Mouse (Mus musculus) intestine, embryonic 15.5 days (tissue): ENCODE measurements around the gene Cks2. TPM values are rescaled to one million over a fixed set of nuclear protein-coding genes. Genes with fewer than 3 reads are reported as not detected.
"Not testable (repeated sequence)": the region's sequence is repeated elsewhere in the genome, so short reads cannot be mapped to it uniquely, and the experiment has no call there.

Source experiments
- ATAC-seq: fragments of 200-750 bp; cut with Nextera tagmentation; 2 replicates; pipeline ENCODE4 v1.8.0; 2017; ENCODE audit warnings: moderate TSS enrichment, moderate library complexity
- H3K27ac ChIP-seq: fragments of 300-500 bp; sonication (generic); 2 replicates; pipeline ENCODE4 v1.5.1; 2015; ENCODE audit warnings: mild to moderate bottlenecking, inconsistent platforms
- H3K27me3 ChIP-seq: fragments of 300-500 bp; sonication (generic); replicated peaks from 2 replicates; pipeline ENCODE4 v1.6.1; 2015; ENCODE audit warnings: inconsistent platforms
- H3K36me3 ChIP-seq: fragments of 300-500 bp; sonication (generic); 2 replicates; pipeline ENCODE4 v1.6.1; 2015; ENCODE audit warnings: inconsistent platforms
- H3K4me1 ChIP-seq: fragments of 300-500 bp; sonication (generic); replicated peaks from 2 replicates; pipeline ENCODE4 v1.6.1; 2015; ENCODE audit warnings: inconsistent platforms
- H3K4me2 ChIP-seq: fragments of 300-500 bp; sonication (generic); replicated peaks from 2 replicates; pipeline ENCODE4 v1.6.1; 2015; ENCODE audit warnings: mild to moderate bottlenecking, inconsistent platforms
- H3K4me3 ChIP-seq: fragments of 300-500 bp; sonication (generic); replicated peaks from 2 replicates; pipeline ENCODE4 v1.5.1; 2015; ENCODE audit warnings: inconsistent platforms
- H3K9ac ChIP-seq: fragments of 300-500 bp; sonication (generic); 2 replicates; pipeline ENCODE4 v1.6.1; 2015; ENCODE audit warnings: inconsistent platforms
- H3K9me3 ChIP-seq: fragments of 300-500 bp; sonication (generic); 2 replicates; pipeline ENCODE4 v1.6.1; 2016; ENCODE audit warnings: inconsistent platforms
- WGBS: fragments of 180-500 bp; shearing (Covaris S2); methylation state at CpG from one replicate; pipeline ENCODE4 v1.1.7; 2015; 5-methylcytosine and 5-hydroxymethylcytosine counted together
- polyA plus RNA-seq: library from polyadenylated mRNA; unstranded; fragments of >200 nt; fragmentation: Nextera tagmentation; extraction: Ambion mirVana; gene quantifications from 2 replicates; pipeline ENCODE4 v1.2.1, GENCODE M21; 2015

The Cks2 gene
- polyA plus RNA-seq, 1 experiment from 2014 or later = 333 TPM

DNA sequence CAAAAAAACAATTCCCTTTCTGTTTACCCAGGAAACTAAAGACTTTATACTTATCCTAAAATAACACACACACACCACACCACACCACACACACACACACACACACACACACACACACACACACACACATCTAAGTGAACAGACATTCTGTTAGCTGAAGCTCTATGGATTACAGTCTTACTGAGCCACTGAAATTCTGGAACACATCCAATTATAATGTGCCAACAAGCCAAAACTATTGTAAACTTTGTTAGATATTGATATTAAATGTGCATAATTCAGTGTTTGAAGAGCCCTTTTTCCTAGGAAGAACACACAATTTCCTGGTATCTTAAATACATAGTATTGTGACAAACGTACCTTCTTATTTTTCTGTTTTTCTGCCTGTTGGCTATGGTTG is 27.7 kb upstream of the Cks2 start:
- no peak overlapping the region for H3K9ac ChIP-seq
- H3K4me1 ChIP-seq = no peaks in the 10 kb centered on the region; the same call in 1 of the 2 replicates
- 66% methylated on average over 1 of the region's 1 CpGs for WGBS
- no peaks in the 10 kb centered on the region for H3K36me3 ChIP-seq
- no peak overlapping the region for H3K4me2 ChIP-seq
- H3K9me3 ChIP-seq = no peaks in the 10 kb centered on the region
- ATAC-seq = no peak
- H3K4me3 ChIP-seq = no peak overlapping the region
- no peak overlapping the region for H3K27ac ChIP-seq
- no peaks in the 10 kb centered on the region for H3K27me3 ChIP-seq

- Histone ChIP-seq H3K36me3 (no peaks in the 10 kb centered on the region), H3K4me2 (no peak overlapping the region), H3K27me3 (no peaks in the 10 kb centered on the region), H3K27ac (no peak overlapping the region), H3K9me3 (no peaks in the 10 kb centered on the region), H3K4me3 (no peak overlapping the region), H3K9ac (no peak overlapping the region), H3K4me1 (no peaks in the 10 kb centered on the region; the same call in 1 of the 2 replicates)
- WGBS = 15% methylated on average over 6 of the region's 6 CpGs
- no peak for ATAC-seq
Measured at GRCm38 (mm10) chr13:51617861-51618260, 27.2 kb upstream of the Cks2 start.

DNA sequence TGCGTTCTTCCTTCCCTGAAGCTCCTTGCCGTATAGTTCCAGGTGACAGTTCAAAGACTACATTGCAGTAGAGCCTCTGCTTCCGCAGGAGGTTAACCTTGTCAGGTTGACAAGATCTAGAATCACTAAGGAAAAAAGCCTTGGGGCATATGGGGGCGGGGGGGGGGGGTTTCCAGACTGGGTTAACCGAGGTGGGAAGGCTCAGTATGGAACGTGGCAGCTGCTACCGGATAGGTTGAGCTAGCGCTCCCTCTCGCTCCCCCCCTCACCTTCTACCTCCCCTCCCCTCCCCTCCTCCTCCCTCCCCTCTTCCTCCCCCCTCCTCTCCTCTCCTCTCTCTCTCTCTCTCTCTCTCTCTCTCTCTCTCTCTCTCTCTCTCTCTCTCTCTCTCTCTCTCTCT is 26.4 kb upstream of the Cks2 start:
- Histone ChIP-seq H3K4me3 (no peak overlapping the region), H3K27me3 (no peaks in the 10 kb centered on the region), H3K36me3 (no peaks in the 10 kb centered on the region), H3K27ac (no peak overlapping the region), H3K4me2 (no peak overlapping the region), H3K9ac (no peak overlapping the region), H3K4me1 (no peaks in the 10 kb centered on the region; the same call in 1 of the 2 replicates), H3K9me3 (no peaks in the 10 kb centered on the region)
- ATAC-seq = no peak
- 26% methylated on average over 6 of the region's 9 CpGs for WGBS

DNA sequence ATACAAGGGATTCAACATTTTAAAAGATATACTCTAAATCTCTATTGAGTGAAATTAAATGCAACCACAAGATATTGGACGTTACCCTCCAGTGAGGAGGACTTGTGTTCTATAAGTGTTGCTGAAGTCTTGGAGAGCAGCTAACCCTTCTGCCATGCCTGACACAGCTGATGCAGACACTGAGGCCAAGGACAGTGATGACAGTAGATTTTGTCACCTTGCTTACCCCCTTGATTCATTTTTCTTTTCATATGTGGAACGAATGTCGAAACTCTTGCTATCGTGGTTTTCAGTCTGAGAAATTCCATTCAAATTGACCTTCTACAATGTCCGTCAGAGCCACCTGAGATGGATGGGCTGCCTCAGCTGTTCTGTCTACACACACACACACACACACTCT is 22.4 kb upstream of the Cks2 start:
- ATAC-seq = no peak
- no peaks in the 10 kb centered on the region for H3K4me1 ChIP-seq
- no peak overlapping the region for H3K9ac ChIP-seq
- 92% methylated on average over 5 of the region's 5 CpGs for WGBS
- no peaks in the 10 kb centered on the region for H3K36me3 ChIP-seq
- no peak overlapping the region for H3K27ac ChIP-seq
- no peak overlapping the region for H3K4me3 ChIP-seq
- no peak overlapping the region for H3K4me2 ChIP-seq
- no peaks in the 10 kb centered on the region for H3K9me3 ChIP-seq
- H3K27me3 ChIP-seq = no peaks in the 10 kb centered on the region

DNA sequence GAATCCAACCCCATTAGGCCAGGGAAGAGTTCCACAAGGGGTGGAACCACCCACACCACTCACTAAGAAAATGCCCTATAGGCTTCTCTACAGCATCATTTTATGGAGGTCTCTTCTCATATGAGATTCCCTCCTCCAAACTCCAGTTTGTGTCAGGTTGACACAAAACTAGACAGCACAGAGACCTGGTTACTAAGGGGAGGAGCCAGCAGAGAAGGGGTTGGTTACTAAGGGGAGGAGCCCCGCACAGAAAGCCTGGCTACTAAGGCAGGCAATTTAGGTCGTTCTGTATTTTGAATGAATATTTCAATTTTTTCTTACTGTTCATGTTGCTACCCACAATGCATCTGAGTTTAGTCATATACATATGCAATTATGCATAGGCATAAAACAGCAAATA is 21.4 kb upstream of the Cks2 start:
- Histone ChIP-seq H3K9me3 (no peaks in the 10 kb centered on the region), H3K4me2 (no peak overlapping the region), H3K9ac (no peak overlapping the region), H3K4me3 (no peak overlapping the region), H3K27ac (no peak overlapping the region), H3K36me3 (no peaks in the 10 kb centered on the region), H3K27me3 (no peaks in the 10 kb centered on the region), H3K4me1 (no peaks in the 10 kb centered on the region)
- WGBS = 76% methylated on average over 2 of the region's 2 CpGs
- ATAC-seq = no peak

- no peaks in the 10 kb centered on the region for H3K36me3 ChIP-seq
- WGBS = 73% methylated on average over 6 of the region's 6 CpGs
- H3K27me3 ChIP-seq = no peaks in the 10 kb centered on the region
- H3K9me3 ChIP-seq = no peaks in the 10 kb centered on the region
- no peak overlapping the region for H3K4me2 ChIP-seq
- no peak overlapping the region for H3K27ac ChIP-seq
- no peaks in the 10 kb centered on the region for H3K4me1 ChIP-seq
- no peak overlapping the region for H3K9ac ChIP-seq
- no peak overlapping the region for H3K4me3 ChIP-seq
- no peak for ATAC-seq
Measured at GRCm38 (mm10) chr13:51628273-51628848, 16.7 kb upstream of the Cks2 start.

GRCm38 (mm10) chr13:51631354-51631992 is 13.6 kb upstream of the Cks2 start:
- Histone ChIP-seq H3K9me3 (no peaks in the 10 kb centered on the region), H3K9ac (no peak overlapping the region), H3K4me2 (no peak overlapping the region), H3K4me3 (no peak overlapping the region), H3K36me3 (no peaks in the 10 kb centered on the region), H3K4me1 (no peaks in the 10 kb centered on the region), H3K27me3 (no peaks in the 10 kb centered on the region), H3K27ac (no peak overlapping the region)
- 78% methylated on average over 15 of the region's 15 CpGs for WGBS
- ATAC-seq = no peak

- no peaks in the 10 kb centered on the region for H3K36me3 ChIP-seq
- no peak overlapping the region for H3K27ac ChIP-seq
- no peak overlapping the region for H3K4me2 ChIP-seq
- H3K9me3 ChIP-seq = no peaks in the 10 kb centered on the region
- H3K9ac ChIP-seq = no peak overlapping the region
- ATAC-seq = no peak
- H3K27me3 ChIP-seq = no peaks in the 10 kb centered on the region
- 81% methylated on average over 5 of the region's 5 CpGs for WGBS
- H3K4me3 ChIP-seq = no peak overlapping the region
- H3K4me1 ChIP-seq = no peaks in the 10 kb centered on the region
Measured at GRCm38 (mm10) chr13:51632560-51633218, 12.3 kb upstream of the Cks2 start.

DNA sequence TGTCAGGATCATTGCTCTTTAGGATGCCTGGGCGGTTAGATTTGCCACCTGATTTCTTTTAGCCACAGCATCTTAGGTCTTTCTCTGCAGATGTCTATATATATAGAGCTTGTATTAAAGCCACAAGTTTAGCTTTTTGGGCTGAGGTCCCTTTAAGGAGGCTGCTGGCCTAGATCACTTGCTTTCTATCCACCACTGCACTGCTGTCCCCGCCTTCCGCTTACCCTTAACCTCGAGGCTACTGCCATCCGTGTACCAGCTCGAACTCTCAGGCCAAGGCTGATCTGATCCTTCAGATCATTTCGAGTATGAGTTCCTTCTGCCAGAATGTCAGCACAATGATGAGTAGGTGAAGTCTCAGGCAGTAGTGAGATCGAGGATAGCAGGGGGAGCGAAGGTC is 9.6 kb upstream of the Cks2 start:
- not testable (repeated sequence) for H3K4me2 ChIP-seq, H3K9ac ChIP-seq, H3K4me3 ChIP-seq, H3K27me3 ChIP-seq, H3K27ac ChIP-seq, H3K36me3 ChIP-seq, ATAC-seq, H3K9me3 ChIP-seq, H3K4me1 ChIP-seq
- 51% methylated on average over 5 of the region's 9 CpGs for WGBS

- Histone ChIP-seq H3K9ac (no peak overlapping the region), H3K9me3 (no peaks in the 10 kb centered on the region), H3K36me3 (no peaks in the 10 kb centered on the region), H3K27ac (no peak overlapping the region), H3K4me3 (no peak overlapping the region), H3K4me1 (no peaks in the 10 kb centered on the region), H3K27me3 (no peaks in the 10 kb centered on the region), H3K4me2 (no peak overlapping the region)
- 75% methylated on average over 4 of the region's 4 CpGs for WGBS
- ATAC-seq = no peak
Measured at GRCm38 (mm10) chr13:51638958-51639357, 6.1 kb upstream of the Cks2 start.

DNA sequence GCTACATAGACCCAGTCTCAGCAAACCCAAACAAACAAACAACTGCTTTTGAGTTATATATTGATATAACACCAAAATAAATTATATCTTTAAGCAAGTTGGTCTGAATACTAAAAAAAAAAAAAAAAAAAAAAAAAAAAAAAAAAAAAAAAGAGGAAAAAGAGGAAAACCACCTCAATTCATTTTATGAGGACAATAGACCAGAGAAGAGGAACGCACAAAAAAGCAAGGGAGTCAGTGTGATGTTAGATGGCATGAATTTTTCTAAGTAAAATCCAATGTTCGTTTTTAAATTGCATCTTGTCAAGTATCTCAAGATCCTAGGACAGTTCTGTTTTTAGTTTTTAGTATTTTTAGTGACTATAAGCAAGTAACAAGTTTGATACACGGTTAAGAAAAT is 3.6 kb upstream of the Cks2 start:
- Histone ChIP-seq H3K27ac (no peak overlapping the region), H3K4me3 (no peak overlapping the region), H3K27me3 (no peaks in the 10 kb centered on the region), H3K4me2 (no peak overlapping the region), H3K9me3 (no peaks in the 10 kb centered on the region), H3K4me1 (no peaks in the 10 kb centered on the region), H3K9ac (no peak overlapping the region), H3K36me3 (no peaks in the 10 kb centered on the region)
- no peak for ATAC-seq
- 84% methylated on average over 3 of the region's 3 CpGs for WGBS

GRCm38 (mm10) chr13:51642171-51642778 is 2.8 kb upstream of the Cks2 start:
- Histone ChIP-seq H3K9ac (no peak overlapping the region), H3K36me3 (no peaks in the 10 kb centered on the region), H3K4me2 (peak overlapping the region; percentile 16), H3K27ac (no peak overlapping the region; the same call in 1 of the 2 replicates), H3K4me1 (0 out of 2 replicates have a peak, but pooled peaks cover 4% of the 10 kb centered on the region), H3K4me3 (no peak overlapping the region), H3K9me3 (no peaks in the 10 kb centered on the region), H3K27me3 (no peaks in the 10 kb centered on the region)
- WGBS = 29% methylated on average over 11 of the region's 11 CpGs
- no peak for ATAC-seq
